Mouse (Mus musculus) limb, embryonic 10.5 days (tissue): Measurements from ENCODE around the gene Rab11fip4. TPM values are rescaled to one million over a fixed set of nuclear protein-coding genes. Genes with fewer than 3 reads are reported as not detected.
"Not testable (repeated sequence)": the region's sequence is repeated elsewhere in the genome, so short reads cannot be mapped to it uniquely, and the experiment has no call there.

Experiments
- DNase-seq: peaks from one replicate; pipeline ENCODE4 v3.0.0-alpha.2; 2017; ENCODE audit warnings: low spot score
- H3K27ac ChIP-seq: fragments of 300-500 bp; sonication (generic); 2 replicates; pipeline ENCODE4 v1.5.1; 2016; ENCODE audit warnings: mild to moderate bottlenecking
- H3K27me3 ChIP-seq: fragments of 300-500 bp; sonication (generic); 2 replicates; pipeline ENCODE4 v1.6.1; 2016; ENCODE audit warnings: low read depth, mild to moderate bottlenecking; ENCODE audit not compliant: poor library complexity, severe bottlenecking
- H3K36me3 ChIP-seq: fragments of 300-500 bp; sonication (generic); 2 replicates; pipeline ENCODE4 v1.6.1; 2016; ENCODE audit warnings: mild to moderate bottlenecking, moderate library complexity
- H3K4me1 ChIP-seq: fragments of 300-500 bp; sonication (generic); 2 replicates; pipeline ENCODE4 v1.6.1; 2016
- H3K4me3 ChIP-seq: fragments of 300-500 bp; sonication (generic); 2 replicates; pipeline ENCODE4 v1.5.1; 2016; ENCODE audit warnings: mild to moderate bottlenecking, moderate library complexity
- H3K9me3 ChIP-seq: fragments of 300-500 bp; sonication (generic); replicated peaks from 2 replicates; pipeline ENCODE4 v1.6.1; 2016; ENCODE audit warnings: mild to moderate bottlenecking
- WGBS: fragments of 180-500 bp; shearing (Covaris S2); methylation state at CpG from one replicate; pipeline ENCODE4 v1.1.7; 2016; 5-methylcytosine and 5-hydroxymethylcytosine counted together
- polyA plus RNA-seq: library from polyadenylated mRNA; unstranded; fragments of >200 nt; fragmentation: Nextera tagmentation; extraction: Ambion mirVana; gene quantifications from 2 replicates; pipeline ENCODE4 v1.2.1, GENCODE M21; 2016

The Rab11fip4 gene
- polyA plus RNA-seq, 1 experiment from 2014 or later, result 13.4 TPM

DNA sequence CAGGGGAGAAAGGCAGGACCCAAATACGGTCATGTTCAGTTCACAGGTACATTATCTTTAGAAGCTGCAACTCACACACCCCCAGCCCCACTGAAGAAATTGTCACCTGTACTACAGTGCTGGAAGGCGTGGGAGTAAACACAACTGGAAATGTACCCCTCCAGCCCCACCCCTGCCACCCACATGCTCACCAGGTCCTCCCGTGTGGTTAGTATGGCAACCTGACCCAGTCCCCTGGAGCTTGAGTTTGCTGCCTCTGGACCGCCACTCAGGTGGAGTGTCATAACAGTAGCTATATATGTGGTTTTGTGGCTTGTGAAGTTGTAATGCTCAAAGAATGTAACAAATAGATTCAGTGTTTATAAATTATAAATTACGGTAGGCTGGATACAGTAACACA lies 107.1 kb downstream of the Rab11fip4 start:
- Histone ChIP-seq H3K9me3 (no peaks in the 10 kb centered on the region), H3K27ac (peak overlapping the region; percentile 73; the same call in 1 of the 2 replicates), H3K4me3 (no peak overlapping the region), H3K4me1 (peaks cover 42% of the 10 kb centered on the region), H3K27me3 (no peaks in the 10 kb centered on the region), H3K36me3 (peaks cover 28% of the 10 kb centered on the region)
- no peak for DNase-seq
- 90% methylated on average over 5 of the region's 5 CpGs for WGBS

DNA sequence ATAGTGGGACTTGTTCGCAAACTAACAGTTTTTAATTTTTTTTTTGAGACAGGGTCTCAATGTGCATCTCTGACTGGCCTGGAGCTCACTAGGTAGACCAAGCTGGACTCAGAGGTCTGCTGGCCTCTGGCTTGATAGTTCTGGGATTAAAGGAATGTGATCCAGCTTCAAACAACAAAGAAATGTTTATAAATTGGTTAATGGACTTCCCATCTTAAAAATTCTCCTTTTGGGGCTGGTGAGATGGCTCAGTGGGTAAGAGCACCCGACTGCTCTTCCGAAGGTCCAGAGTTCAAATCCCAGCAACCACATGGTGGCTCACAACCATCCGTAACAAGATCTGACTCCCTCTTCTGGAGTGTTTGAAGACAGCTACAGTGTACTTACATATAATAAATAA lies 107.5 kb downstream of the Rab11fip4 start:
- Histone ChIP-seq H3K36me3 (peaks cover 23% of the 10 kb centered on the region), H3K4me1 (peaks cover 43% of the 10 kb centered on the region)
- not testable (repeated sequence) for H3K4me3 ChIP-seq, H3K27ac ChIP-seq, H3K27me3 ChIP-seq, DNase-seq, H3K9me3 ChIP-seq
- 95% methylated on average over 4 of the region's 4 CpGs for WGBS

DNA sequence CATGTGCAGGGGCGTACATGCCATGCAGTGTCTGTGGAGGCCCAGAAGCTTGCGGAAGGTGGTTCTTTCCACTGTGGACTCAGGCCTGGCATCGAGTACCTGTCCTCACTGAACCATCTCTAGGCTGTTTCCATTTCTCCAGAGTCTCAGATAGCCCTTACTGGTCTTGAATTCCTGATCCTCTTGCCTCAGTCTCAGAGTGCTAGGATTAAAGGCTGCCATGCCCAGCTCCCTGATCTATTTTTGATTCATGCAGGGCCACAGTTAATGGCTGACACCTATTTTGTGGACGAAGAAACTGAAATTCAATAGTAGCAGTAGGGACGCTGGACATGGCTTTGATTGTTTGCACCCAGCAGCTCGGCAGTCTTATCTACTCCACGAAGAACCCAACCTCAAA lies 110.5 kb downstream of the Rab11fip4 start:
- Histone ChIP-seq H3K36me3 (peaks cover 14% of the 10 kb centered on the region), H3K4me3 (no peak overlapping the region), H3K27me3 (no peaks in the 10 kb centered on the region), H3K4me1 (peaks cover 49% of the 10 kb centered on the region), H3K9me3 (no peaks in the 10 kb centered on the region), H3K27ac (peak overlapping the region; percentile 7; the same call in 1 of the 2 replicates)
- no peak for DNase-seq
- WGBS, result 94% methylated on average over 7 of the region's 7 CpGs

DNA sequence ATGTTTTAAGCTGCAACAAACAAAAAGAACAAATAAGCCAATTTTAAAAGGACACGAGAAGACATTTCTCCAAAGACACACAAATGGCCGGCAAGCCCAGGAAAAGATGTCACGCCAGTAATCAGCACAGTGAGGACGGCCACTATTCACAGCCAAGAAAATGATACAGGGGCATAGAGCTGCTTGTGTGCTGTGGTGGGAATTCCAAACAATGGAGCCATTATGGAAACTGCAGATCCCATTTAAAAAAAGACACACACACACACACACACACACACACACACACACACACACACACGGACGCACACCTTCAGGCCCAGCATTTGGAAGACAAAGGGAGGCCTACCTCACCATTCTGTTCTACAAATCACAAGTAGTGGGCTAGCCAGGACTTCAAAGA lies 111.1 kb downstream of the Rab11fip4 start:
- no peak overlapping the region for H3K4me3 ChIP-seq
- H3K9me3 ChIP-seq, result no peaks in the 10 kb centered on the region

DNA sequence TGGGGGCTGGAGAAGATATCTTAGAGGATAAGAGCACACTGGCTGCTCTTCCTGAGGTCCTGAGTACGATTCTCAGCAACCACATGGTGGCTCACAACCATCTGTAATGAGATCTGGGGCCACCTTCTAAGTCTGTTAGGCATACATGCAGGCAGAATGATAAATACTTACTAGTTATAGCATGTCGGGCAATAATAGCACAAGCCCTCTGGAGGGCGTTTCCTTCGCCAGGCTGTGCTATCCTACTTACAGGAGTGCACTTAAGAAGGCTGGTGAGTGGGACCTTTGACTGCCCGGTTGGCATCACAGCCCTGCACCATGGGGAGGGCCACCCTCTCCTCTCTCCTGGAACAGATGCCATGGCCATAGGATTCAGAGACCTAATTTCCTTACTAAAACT lies 112.4 kb downstream of the Rab11fip4 start:
- Histone ChIP-seq H3K36me3 (peaks cover 14% of the 10 kb centered on the region), H3K27me3 (no peaks in the 10 kb centered on the region), H3K4me3 (peak overlapping the region; percentile 84), H3K9me3 (no peaks in the 10 kb centered on the region), H3K4me1 (peaks cover 32% of the 10 kb centered on the region), H3K27ac (peak overlapping the region; percentile 97)
- DNase-seq, result peak; percentile 56
- 9% methylated on average over 5 of the region's 5 CpGs for WGBS

More for the DNA sequence above, 111.1 kb downstream of the Rab11fip4 start:
- Histone ChIP-seq H3K4me1 (peaks cover 43% of the 10 kb centered on the region), H3K36me3 (peaks cover 14% of the 10 kb centered on the region), H3K27ac (no peak overlapping the region), H3K27me3 (no peaks in the 10 kb centered on the region)
- 90% methylated on average over 6 of the region's 6 CpGs for WGBS
- DNase-seq, result no peak

DNA sequence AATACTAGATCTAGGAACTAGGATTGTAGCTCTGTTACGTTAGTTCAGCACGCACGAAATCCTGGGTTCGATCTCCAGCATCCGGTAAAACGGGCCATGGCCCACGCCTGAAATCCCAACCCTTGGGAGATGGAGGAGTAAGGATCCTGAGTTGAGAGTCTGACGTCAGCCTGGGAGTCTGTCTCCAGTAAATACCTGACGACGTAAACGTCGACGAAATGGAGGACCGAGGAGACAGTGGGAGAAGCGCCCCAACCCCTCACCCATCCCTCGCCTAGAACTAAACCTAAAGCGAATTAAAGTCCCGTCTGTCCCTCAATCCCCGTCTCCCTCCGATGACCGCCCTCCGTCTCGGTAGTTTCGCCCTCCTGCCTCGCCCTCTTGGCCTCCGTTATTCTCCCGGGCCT lies 112.9 kb downstream of the Rab11fip4 start:
- Histone ChIP-seq H3K4me1 (peaks cover 32% of the 10 kb centered on the region), H3K4me3 (peak overlapping the region; percentile 84), H3K27me3 (peaks cover 3% of the 10 kb centered on the region), H3K36me3 (peaks cover 14% of the 10 kb centered on the region), H3K27ac (peak overlapping the region; percentile 97), H3K9me3 (no peaks in the 10 kb centered on the region)
- DNase-seq, result no peak
- under 1% methylated on average over 27 of the region's 27 CpGs for WGBS

DNA sequence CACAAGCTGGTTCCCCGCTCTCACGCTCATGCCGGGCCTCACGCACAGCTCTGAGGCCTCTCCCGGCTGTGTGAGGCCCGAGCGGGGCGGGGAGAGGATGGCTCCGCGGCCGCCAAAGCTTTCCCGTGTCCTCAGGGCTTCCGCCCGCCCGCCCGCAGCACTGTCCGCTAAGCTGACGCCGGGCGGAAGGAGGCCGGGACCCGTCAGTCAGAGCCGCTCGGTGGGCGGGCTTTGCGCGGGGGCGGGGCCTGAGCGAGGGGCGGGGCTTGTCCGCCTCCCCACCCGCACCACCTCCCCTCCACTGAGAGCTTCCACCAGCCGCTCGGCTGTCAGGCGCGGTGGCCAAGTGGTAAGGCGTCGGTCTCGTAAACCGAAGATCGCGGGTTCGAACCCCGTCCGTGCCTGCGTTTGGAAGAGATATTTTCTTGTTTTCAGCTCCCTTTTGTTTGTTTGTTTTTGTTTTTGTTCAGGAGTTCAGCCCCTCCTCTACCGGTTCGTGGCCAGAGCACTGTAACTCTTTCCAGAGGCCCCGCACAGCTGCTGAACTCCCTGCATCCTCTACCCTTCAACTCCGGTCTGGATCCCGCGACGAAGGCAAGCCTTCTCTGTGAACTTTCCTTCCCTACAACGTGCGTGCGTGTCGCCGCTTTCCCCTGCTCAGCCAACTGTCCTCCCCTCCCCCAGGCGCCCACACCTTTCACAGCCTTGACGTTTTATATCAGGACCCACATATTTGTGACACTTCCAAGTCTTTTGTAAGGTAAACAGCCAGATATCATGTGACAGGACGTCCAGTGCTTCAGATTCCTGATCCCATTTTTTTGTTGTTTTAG lies 113.5 kb downstream of the Rab11fip4 start:
- Histone ChIP-seq H3K36me3 (peaks cover 14% of the 10 kb centered on the region), H3K27me3 (peaks cover 10% of the 10 kb centered on the region), H3K27ac (peak overlapping the region; percentile 97), H3K4me1 (peaks cover 32% of the 10 kb centered on the region), H3K9me3 (no peaks in the 10 kb centered on the region), H3K4me3 (peak overlapping the region; percentile 84)
- under 1% methylated on average over 61 of the region's 61 CpGs for WGBS
- peak; percentile 100 for DNase-seq

DNA sequence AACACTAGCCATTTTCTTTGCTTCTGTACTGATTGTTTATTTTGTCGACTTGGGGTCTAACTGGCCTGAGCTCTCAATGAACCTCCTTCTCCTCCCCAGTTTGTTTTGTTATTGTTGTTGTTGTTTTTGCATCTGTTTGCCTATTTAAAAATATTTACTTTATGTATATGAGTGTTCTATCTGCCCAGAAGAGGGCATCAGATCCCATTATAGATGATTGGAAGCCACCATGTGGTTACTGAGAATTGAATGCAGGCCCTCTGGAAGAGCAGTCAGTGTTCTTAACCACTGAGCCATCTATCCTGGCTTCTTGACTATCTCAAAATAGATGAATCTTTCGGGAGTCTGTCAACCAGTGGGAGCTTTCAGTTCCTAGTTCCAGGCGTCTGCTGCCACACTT lies 116.1 kb downstream of the Rab11fip4 start:
- WGBS, result 82% methylated on average over 3 of the region's 3 CpGs
- Histone ChIP-seq H3K27ac (no peak overlapping the region), H3K4me3 (no peak overlapping the region), H3K27me3 (peaks cover 35% of the 10 kb centered on the region), H3K4me1 (peaks cover 50% of the 10 kb centered on the region), H3K9me3 (no peaks in the 10 kb centered on the region), H3K36me3 (no peaks in the 10 kb centered on the region)
- DNase-seq, result no peak

DNA sequence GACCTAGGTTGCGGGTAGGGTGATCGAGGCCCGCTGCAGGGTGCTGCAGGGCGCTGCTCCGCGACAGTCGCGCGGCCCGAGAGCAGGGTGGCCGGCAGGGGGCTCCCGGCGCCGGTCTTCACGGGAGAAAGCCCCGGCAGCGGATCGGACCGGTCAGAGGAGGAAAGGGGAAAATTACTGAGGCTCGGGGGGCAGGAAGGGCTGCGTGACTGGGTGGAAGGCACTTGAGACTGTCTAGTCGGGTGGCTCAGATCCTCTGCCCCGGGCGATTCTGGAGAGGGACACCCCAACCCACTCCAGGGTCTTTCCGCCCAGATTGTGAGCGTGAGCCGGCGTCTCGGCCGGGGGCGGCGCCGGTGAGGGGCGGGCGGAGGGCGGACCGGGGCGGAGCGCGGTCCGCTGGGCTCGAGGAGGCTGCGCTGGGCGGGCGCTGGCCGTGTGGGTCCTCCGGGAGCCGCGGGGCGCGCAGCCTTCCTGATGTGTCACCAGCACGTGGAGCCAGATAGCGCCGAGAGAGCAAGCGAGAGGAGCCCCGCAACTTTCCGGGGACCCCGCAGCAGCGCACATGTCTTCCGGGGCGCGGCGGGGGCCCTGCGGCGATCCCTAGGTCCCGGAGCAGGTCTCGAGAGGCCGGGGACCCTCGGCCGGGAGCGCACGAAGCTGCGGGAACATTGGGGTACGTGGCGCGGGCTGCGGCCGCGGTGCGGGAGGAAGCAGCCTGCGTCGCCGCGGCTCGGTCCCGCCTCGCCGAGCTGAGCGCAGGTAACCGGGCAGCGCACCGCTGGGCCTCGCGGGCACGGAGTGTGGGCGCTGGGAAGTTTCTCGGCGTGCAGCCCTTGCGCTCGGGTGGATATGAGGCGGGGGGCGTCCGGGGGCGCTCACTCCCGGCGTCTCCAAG lies 120.1 kb downstream of the Rab11fip4 start:
- H3K27ac ChIP-seq, result peak overlapping the region; percentile 78
- no peaks in the 10 kb centered on the region for H3K36me3 ChIP-seq
- peaks cover 62% of the 10 kb centered on the region for H3K27me3 ChIP-seq
- H3K4me3 ChIP-seq, result peak overlapping the region; percentile 74
- peaks cover 27% of the 10 kb centered on the region for H3K4me1 ChIP-seq
- no peaks in the 10 kb centered on the region for H3K9me3 ChIP-seq
- under 1% methylated on average over 106 of the region's 106 CpGs for WGBS
- DNase-seq, result peak; percentile 86

DNA sequence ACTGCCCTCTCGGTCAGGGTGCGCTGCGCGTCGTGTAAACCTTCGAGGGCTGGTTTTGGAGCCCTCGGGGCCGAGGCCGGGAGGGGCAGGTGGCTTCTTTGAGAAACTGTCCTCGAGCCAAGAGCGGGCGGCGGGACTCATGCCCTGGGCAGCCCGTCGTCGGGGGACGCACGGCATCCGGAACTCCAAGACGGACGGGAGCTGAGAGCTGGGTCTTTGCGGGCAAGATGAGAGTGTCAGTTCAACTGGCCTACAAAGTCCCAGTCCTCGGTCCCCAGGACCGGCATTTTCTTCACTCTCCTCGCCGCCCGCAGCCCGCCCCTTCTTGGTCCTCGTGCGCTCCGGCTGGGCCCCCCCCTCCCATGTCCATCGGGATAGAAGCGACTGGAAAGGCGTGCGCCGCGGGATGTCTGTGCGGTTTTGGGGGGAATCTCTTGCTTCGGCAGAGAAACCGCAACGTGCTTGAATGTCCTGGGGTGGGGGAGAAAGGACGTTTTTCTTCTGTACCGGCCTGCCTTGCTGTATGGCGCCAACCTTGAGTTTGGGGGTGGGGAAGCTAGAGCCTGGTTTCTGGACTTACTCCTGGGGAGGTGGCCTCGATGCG lies 120.9 kb downstream of the Rab11fip4 start:
- H3K36me3 ChIP-seq, result no peaks in the 10 kb centered on the region
- H3K27me3 ChIP-seq, result peaks cover 62% of the 10 kb centered on the region
- peaks cover 29% of the 10 kb centered on the region for H3K4me1 ChIP-seq
- peak; percentile 62 for DNase-seq
- 2% methylated on average over 46 of the region's 46 CpGs for WGBS
- H3K4me3 ChIP-seq, result peak overlapping the region; percentile 74
- peak overlapping the region; percentile 78 for H3K27ac ChIP-seq
- H3K9me3 ChIP-seq, result no peaks in the 10 kb centered on the region

DNA sequence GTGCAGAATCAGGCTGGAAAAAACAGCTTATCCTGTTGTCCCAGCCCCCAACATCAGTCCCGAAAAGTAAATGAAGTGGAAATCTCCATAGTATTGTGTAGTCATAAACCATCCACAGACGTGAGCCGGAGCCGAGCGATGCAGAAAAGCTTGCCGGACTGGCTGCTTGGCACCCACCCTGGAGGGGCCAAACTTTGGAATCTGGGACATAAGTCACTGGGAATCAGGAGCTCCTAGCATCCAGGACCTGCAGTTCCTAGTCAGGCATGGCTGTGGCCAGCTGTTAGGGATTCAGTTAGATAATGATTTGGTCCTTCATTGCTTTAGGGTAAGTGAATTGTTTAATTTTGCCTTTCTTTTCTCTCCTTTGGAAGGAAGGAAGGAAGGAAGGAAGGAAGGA lies 122.2 kb downstream of the Rab11fip4 start:
- Histone ChIP-seq H3K9me3 (no peaks in the 10 kb centered on the region), H3K4me3 (no peak overlapping the region), H3K27ac (no peak overlapping the region), H3K4me1 (peaks cover 38% of the 10 kb centered on the region), H3K36me3 (no peaks in the 10 kb centered on the region), H3K27me3 (peaks cover 62% of the 10 kb centered on the region)
- 71% methylated on average over 6 of the region's 6 CpGs for WGBS
- DNase-seq, result no peak

DNA sequence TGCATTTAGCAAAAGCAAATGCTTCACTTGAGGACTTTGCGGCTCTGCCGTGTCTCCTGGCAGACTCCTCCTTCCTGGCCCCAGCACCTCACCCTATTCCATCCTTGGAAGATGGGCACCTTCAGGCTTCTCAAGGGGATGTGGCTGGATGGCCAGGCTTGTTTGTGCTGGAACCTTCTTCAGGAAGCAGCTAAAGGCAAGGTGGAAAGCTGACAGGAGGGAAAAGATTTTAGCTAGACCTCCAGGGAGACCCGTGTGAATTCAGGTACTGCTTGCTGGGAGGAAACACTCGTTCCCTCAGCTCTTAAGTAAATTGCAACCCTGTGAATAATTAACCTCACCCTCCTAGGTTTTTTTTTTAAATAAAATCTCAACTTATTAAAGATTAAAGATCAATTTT lies 122.7 kb downstream of the Rab11fip4 start:
- Histone ChIP-seq H3K27ac (no peak overlapping the region), H3K27me3 (peaks cover 61% of the 10 kb centered on the region), H3K36me3 (no peaks in the 10 kb centered on the region), H3K4me1 (peaks cover 39% of the 10 kb centered on the region), H3K9me3 (no peaks in the 10 kb centered on the region), H3K4me3 (no peak overlapping the region)
- WGBS, result 69% methylated on average over 4 of the region's 4 CpGs
- no peak for DNase-seq
